Mouse (Mus musculus) liver, embryonic 16.5 days (tissue): Measurements from ENCODE around the gene Speer1. TPM values are rescaled to one million over a fixed set of nuclear protein-coding genes. Genes with fewer than 3 reads are reported as not detected.
"Not testable (repeated sequence)": the region's sequence is repeated elsewhere in the genome, so short reads cannot be mapped to it uniquely, and the experiment has no call there.

Experiments used
- ATAC-seq: fragments of 200-750 bp; cut with Nextera tagmentation; 2 replicates; pipeline ENCODE4 v1.8.0; 2017; ENCODE audit warnings: low read depth, mild to moderate bottlenecking, moderate number of reproducible peaks, moderate library complexity
- H3K27ac ChIP-seq: fragments of 300-500 bp; sonication (generic); 2 replicates; pipeline ENCODE4 v1.5.1; 2014; ENCODE audit warnings: mild to moderate bottlenecking, low read length
- H3K27me3 ChIP-seq: fragments of 300-500 bp; sonication (generic); 2 replicates; pipeline ENCODE4 v1.6.1; 2014; ENCODE audit warnings: low read depth, low read length, mixed read lengths; ENCODE audit not compliant: control insufficient read depth, insufficient read depth
- H3K36me3 ChIP-seq: fragments of 300-500 bp; sonication (generic); 2 replicates; pipeline ENCODE4 v1.6.1; 2014; ENCODE audit warnings: mild to moderate bottlenecking; ENCODE audit not compliant: control insufficient read depth, insufficient read depth
- H3K4me1 ChIP-seq: fragments of 300-500 bp; sonication (generic); 2 replicates; pipeline ENCODE4 v1.6.1; 2014; ENCODE audit warnings: low read depth, low read length, mixed read lengths; ENCODE audit not compliant: control insufficient read depth
- H3K4me2 ChIP-seq: fragments of 300-500 bp; sonication (generic); 2 replicates; pipeline ENCODE4 v1.6.1; 2014; ENCODE audit warnings: low read depth, low read length, mixed read lengths
- H3K4me3 ChIP-seq: fragments of 300-500 bp; sonication (generic); 2 replicates; pipeline ENCODE4 v1.5.1; 2014; ENCODE audit warnings: low read depth, mild to moderate bottlenecking, low read length
- H3K9ac ChIP-seq: fragments of 300-500 bp; sonication (generic); 2 replicates; pipeline ENCODE4 v1.6.1; 2014; ENCODE audit warnings: low read depth, low read length
- H3K9me3 ChIP-seq: fragments of 300-500 bp; sonication (generic); replicated peaks from 2 replicates; pipeline ENCODE4 v1.6.1; 2016; ENCODE audit warnings: low read length; ENCODE audit not compliant: control insufficient read depth
- WGBS: fragments of 180-500 bp; shearing (Covaris S2); extraction: QIAGEN DNeasy Blood & Tissue Kit; methylation state at CpG from one replicate; pipeline ENCODE4 v1.1.7; 2014; ENCODE audit not compliant: insufficient replicate concordance; 5-methylcytosine and 5-hydroxymethylcytosine counted together
- polyA plus RNA-seq: library from polyadenylated mRNA; unstranded; fragments of >200 nt; fragmentation: Nextera tagmentation; extraction: Ambion mirVana; gene quantifications from 2 replicates; pipeline ENCODE4 v1.2.1, GENCODE M21; 2015

Speer1 gene
- polyA plus RNA-seq, result not detected in 2 replicates

- not testable (repeated sequence) for H3K4me3 ChIP-seq, ATAC-seq, H3K27ac ChIP-seq, H3K27me3 ChIP-seq, H3K36me3 ChIP-seq, H3K9me3 ChIP-seq, H3K4me2 ChIP-seq, H3K4me1 ChIP-seq, H3K9ac ChIP-seq
- 60% methylated on average over 1 of the region's 4 CpGs for WGBS
Observed at GRCm38 (mm10) chr5:11341216-11341615, at the start of gene Speer1. Gene Speer1 (plus strand): TSS chr5:11341516.

Other genes with a start within 250 kb of the Speer1 start
- not detected in 2 replicates for gene Gm8879, start 213.9 kb upstream of the Speer1 start, polyA plus RNA-seq
- gene Gm5861, start 158.4 kb upstream of the Speer1 start, polyA plus RNA-seq, result not detected in 2 replicates
- gene Gm8890, start 85.5 kb upstream of the Speer1 start, polyA plus RNA-seq, result not detected in 2 replicates
- not detected in 2 replicates for gene Gm8897, start 74.9 kb downstream of the Speer1 start, polyA plus RNA-seq
- not detected in 2 replicates for gene Gm8906, start 161.2 kb downstream of the Speer1 start, polyA plus RNA-seq